Mouse (Mus musculus) thymus, postnatal 25 days (tissue): ENCODE results near the gene Gm20388.
"Not testable (repeated sequence)": the region's sequence is repeated elsewhere in the genome, so short reads cannot be mapped to it uniquely, and the experiment has no call there.

ENCODE experiments used
- DNase-seq: peaks from one replicate; pipeline ENCODE4 v3.0.0; 2022

The Gm20388 gene

DNA sequence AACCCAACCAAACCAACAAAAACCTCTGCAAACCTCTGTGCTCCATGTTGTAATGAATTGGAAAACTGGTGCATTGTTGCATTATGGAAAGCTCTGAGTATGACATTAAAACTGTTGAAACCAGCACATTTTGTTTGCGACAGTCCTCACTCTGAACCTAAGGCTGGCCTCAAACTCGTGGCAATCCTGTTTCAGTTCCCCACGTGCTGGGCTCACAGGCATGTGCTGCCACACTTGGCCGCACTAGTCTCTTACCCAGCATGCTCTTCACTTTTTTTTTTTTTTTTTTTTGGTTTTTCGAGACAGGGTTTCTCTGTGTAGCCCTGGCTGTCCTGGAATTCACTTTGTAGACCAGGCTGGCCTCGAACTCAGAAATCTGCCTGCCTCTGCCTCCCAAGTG lies 3372.4 kb downstream of the Gm20388 start:
- DNase-seq: not testable (repeated sequence)

DNA sequence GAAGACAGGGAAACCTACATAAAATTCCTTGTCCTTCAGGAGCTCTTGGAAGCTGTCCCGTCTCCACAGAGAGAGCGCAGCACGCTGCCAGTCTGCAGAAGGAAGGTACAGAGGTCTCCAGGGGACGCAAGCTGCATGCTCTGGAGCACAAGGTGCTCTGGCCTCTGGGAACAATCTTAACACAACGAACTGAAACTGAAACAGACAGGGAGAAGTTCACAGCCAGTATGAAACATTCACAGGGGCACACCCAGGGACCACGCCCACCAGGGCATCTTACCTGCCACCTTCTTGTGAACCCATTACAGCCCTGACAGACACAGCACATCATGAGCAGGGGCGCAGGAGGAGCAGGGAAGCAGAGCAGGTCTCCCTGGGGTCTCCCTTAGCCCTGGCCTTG lies 3373.3 kb downstream of the Gm20388 start:
- no peak for DNase-seq

- DNase-seq: no peak
Measured at GRCm38 (mm10) chr8:123284493-123284892, 3373.9 kb downstream of the Gm20388 start.

GRCm38 (mm10) chr8:123287362-123287761 lies 3376.7 kb downstream of the Gm20388 start:
- no peak for DNase-seq

DNA sequence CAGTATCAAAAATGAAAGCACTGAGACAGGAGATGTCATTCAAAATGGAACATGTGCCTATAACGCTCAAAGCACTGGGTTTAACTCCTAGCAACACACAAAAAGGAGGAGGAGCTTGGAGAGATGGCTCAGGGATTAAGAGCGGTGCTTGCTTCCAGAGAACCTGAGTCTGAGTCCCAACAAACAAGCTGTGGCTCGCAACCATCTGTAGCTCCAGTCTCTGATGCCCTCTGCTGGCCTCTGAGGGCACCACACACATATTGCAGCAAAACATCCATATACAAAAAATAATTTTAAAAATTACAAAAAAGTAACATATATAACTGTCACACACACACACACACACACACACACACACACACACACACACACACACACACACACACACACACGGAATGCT lies 3379.5 kb downstream of the Gm20388 start:
- DNase-seq: peak; percentile 22

DNA sequence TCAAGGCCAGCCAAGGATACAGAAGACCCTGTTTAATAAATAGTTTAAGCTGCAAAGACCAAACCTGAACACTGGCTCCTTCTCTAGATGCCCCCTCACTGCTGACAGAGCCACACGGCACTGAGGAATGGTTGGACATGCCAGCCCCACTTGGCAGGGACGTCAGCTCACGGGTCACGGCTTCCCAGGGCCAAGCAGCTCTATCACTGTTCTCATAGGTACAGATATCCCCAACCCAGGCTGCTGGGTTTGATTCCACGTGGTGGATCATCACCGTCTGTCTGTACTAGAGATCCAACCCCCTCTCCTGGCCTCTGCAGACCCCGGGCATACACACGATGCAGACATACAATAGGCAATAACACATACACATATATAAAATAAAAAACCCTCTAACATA lies 3380.0 kb downstream of the Gm20388 start:
- DNase-seq: no peak

- no peak for DNase-seq
Measured at GRCm38 (mm10) chr8:123291716-123292115, 3381.1 kb downstream of the Gm20388 start.

DNA sequence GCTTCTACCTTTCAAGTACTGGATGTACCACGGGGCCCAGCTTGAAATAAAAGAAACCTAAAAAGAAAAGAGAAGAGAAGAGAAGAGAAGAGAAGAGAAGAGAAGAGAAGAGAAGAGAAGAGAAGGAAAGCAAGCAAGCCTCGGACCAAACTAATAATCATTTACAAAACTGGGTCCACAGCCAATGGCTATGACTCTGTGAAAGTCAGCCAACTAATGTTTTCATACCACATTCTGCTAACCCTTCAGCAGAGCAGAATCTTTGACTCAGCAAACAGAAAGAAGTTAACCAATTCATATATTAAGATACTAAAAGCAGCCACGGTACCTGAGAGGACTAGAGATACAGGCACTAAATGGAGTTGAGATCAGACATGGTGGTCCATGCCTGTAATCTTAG lies 3381.6 kb downstream of the Gm20388 start:
- no peak for DNase-seq

GRCm38 (mm10) chr8:123292785-123293184 lies 3382.1 kb downstream of the Gm20388 start:
- DNase-seq: no peak

- DNase-seq: no peak
Measured at GRCm38 (mm10) chr8:123298301-123298700, 3387.7 kb downstream of the Gm20388 start.

DNA sequence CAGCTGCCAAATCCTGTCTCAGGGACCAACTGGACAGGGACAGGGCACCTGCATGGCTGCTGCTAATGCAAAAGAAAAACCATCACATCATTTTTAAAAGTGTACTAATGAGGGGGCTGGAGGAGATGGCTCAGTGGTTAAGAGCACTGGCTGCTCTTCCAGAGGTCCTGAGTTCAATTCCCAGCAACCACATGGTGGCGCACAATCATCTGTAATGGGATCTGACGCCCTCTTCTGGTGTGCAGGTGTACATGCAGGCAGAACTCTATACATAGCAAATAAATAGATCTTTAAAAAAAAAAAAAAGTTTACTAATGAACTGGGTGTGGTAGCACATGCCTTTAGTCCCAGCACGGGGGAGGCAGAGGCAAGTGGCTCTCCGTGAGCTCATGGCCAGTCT lies 3398.1 kb downstream of the Gm20388 start:
- DNase-seq: no peak

DNA sequence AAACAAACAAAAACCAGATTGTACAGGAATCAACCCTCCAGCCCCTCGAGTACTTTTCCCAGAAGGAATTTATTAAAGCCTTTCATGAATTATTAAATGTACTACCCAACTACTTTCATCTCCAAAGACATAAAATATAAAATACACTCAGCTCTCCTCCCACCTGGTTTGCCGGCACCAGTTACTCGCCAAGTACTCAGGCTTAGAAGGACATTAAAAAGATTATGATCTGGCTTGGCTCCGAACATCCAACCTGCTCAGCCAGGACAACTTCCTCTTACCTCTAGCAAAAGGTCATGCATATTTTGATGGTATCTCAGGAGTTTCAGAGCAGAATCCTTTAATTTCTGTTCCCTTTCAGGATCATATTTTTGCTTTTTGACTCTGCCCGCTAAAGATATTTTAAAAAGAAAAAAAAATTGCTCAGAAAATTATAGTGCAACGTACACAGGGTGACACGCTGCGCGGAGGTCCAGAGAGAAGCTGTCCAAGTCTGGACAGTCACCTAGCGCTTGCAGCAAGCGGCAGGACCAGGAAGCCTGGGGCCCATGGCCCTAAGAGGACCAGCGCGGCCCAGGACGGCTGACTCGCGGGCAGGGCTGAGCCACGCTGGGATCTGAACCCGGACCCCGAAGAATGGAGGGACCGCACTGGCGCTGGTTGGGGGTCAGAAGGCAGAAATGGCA lies 3407.3 kb downstream of the Gm20388 start:
- DNase-seq: no peak

- peak; percentile 96 for DNase-seq
Measured at GRCm38 (mm10) chr8:123318467-123318911, 3407.8 kb downstream of the Gm20388 start, which contains the start of gene Fanca. Gene Fanca, minus strand, starts transcription at chr8:123318576.

DNA sequence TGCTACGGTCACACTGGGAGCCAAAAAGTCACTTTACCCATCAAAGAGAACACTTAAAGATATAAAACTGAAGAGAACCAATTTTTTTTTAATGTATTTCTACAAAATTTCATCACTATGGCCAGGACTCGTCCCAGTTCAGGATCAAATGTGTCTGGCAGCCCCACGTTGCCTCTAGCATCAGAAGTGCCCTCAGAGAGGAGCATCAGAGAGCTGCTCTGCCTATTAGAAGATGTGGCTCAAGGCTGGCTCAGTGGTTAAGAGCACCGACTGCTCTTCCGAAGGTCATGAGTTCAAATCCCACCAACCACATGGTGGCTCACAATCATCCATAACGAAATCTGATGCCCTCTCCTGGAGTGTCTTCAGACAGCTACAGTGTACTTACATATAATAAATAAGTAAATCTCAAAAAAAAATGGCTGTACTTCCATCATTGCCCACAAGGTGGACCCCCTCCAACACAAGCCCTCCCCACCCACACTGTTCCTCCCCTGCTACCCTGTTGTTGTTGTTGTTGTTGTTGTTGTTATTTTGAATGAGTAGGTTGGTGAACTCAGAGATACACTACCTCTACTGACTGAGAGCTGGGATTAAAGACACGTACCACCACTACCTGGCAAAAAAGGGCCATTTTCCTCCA lies 3409.0 kb downstream of the Gm20388 start:
- DNase-seq: peak; percentile 46

DNA sequence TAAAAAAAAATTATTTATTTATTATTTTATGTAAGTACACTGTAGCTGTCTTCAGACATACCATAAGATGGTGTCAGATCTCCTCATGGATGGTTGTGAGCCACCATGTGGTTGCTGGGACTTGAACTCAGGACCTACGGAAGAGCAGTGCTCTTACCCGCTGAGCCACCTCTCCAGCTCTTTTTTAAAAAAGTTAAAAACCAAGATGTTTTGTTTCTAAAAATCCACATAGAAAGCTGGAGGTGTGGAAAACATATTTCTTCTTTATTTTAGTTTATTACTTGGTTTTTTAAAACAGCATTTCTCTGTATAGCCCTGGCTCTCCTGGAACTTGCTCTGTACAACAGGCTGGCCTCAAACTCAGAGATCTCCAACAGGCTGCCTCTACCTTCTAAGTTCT lies 3417.9 kb downstream of the Gm20388 start:
- DNase-seq: no peak

- no peak for DNase-seq
Measured at GRCm38 (mm10) chr8:123329350-123329749, 3418.7 kb downstream of the Gm20388 start.

DNA sequence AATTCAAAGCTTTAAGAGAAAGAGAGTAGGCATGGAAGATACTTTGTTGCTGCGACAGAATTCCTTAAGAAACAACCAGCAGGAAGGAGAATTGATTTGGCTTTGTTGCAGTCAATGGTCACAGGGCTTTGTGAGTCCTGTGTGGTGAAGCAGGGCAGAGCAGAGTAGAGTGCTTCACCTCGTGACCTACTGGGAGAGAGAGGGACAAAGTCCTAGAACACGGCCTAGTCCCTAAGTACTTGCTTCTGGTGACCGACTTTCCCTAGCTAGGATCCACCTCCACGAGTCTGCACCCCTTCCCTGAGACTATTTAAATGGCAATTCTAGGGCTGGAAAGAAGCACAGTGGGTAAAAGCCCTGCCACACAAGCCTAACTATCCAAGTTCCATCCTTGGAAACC lies 3419.3 kb downstream of the Gm20388 start:
- no peak for DNase-seq

DNA sequence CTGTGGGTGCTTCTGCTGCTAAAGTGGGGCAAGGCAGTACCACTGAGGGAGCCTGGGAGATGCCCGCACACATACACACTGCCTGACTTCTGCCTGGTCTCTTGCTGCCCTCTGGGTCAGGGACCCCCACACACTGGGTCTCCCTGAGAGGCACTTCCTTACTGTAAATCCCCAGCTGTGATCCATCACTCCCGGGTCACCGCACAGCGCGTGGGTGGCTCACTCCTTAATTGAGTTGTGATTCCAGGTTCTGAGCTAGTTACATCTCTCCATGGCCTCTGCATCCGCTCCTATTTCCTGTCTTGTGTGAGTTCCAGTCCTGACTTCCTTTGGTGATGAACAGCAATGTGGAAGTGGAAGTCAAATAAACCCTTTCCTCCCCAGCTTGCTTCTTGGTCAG lies 3420.1 kb downstream of the Gm20388 start:
- no peak for DNase-seq

DNA sequence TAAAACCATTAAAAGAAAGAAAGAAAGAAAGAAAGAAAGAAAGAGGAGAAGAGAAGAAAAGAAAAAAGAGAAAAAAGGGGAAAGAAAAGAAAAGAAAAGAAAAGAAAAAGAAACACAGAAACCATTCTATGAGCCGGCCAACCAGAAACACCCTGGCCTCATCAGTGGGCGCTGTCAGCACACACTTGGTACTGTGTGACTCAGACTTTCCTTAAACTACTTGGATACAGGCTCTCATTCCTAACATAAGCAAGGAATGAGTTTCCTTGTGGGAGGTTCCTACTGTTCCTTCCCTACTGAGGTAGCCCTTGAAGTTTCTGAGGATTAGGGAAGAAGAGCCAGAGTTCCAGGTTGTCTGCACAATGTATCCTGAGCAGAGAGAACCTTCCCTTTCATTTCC lies 3420.7 kb downstream of the Gm20388 start:
- DNase-seq: no peak

- no peak for DNase-seq
Measured at GRCm38 (mm10) chr8:123331810-123332209, 3421.2 kb downstream of the Gm20388 start.

DNA sequence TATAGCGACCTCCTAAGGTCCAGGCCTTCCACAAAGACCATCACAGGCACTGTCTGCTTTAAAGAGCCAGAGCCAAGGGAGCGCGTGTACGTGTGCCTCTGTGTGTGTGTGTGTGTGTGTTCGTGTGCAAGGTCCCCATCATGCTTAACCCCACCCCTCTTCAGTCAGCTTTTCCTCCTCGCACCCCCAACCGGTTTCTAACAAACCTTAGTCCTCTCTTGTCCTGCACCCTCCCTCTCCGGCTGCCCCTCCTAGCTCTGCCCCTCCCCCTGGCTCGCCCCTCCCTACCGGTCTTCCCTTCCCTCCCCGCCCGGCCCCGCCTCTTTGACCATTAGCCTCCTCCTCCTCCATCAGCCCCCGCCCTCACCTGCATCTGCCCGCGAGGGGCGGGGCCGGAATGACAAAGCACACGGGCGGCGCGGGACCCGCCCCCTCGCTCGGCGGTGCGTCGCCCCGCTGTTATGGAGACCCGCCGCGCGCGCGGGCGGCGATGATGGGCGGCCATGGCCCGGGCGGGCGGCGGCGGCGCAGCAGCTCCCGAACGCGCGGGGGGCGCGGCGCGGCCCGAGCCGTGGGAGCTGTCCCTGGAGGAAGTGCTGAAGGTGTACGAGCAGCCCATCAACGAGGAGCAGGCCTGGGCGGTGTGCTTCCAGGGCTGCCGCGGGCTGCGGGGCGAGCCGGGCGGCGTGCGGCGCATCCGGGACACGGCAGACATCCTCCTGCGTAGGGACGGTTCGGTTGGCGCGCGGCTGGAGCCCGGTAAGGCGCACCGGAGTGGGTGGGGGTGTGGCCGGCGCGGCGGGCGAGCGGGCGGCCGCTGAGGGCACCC lies 3421.8 kb downstream of the Gm20388 start, which contains the start of gene Spire2:
TSS of gene Spire2 (plus strand) at position 452 of the 829 bp plus-strand sequence.
- DNase-seq: peak; percentile 89

GRCm38 (mm10) chr8:123333091-123333587 lies 3422.5 kb downstream of the Gm20388 start:
- no peak for DNase-seq

DNA sequence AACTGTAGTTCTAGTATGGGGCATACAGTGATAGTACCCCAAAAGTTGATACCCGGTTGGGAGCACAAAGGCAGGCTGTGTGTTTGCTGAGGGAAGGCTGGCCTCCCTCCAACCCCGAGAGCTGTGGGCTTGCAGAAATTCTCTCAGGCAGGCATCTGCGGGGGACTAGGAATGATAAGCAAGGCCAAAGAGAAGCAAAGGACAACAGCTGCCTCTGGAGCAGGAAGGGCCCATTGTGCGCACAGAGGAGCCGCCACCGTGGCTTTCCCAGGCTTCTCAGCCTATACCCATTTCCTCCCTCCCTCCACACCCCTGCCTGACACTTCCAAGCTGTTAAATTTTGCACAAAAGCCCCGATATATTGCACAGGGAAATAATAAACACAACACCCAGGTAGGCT lies 3423.2 kb downstream of the Gm20388 start:
- no peak for DNase-seq
